Mouse (Mus musculus): Measurements from ENCODE around the gene Zfp777.
A peak's percentile ranks its signal among the peaks of the same experiment; 100 is the strongest.

Zfp777 gene

GRCm38 (mm10) chr6:48052136-48052535 lies 3.4 kb upstream of the Zfp777 start:
- Histone ChIP-seq H3K27me3 (ENCODE audit: control insufficient read depth, insufficient read depth, low read length, poor library complexity, severe bottlenecking) (no peaks in the 10 kb centered on the region), H3K36me3 (ENCODE audit: control insufficient read depth, insufficient read depth, low read length, poor library complexity, severe bottlenecking) (no peaks in the 10 kb centered on the region)
- no peak for DNase-seq (ENCODE audit: low read depth, low spot score)

- H3K27me3 ChIP-seq (ENCODE audit: control insufficient read depth, insufficient read depth, low read length, poor library complexity, severe bottlenecking): no peaks in the 10 kb centered on the region
- DNase-seq (ENCODE audit: low read depth, low spot score): no peak
- no peaks in the 10 kb centered on the region for H3K36me3 ChIP-seq (ENCODE audit: control insufficient read depth, insufficient read depth, low read length, poor library complexity, severe bottlenecking)
Observed at GRCm38 (mm10) chr6:48051666-48052065, 3.0 kb upstream of the Zfp777 start.

- Histone ChIP-seq H3K27me3 (ENCODE audit: control insufficient read depth, insufficient read depth, low read length, poor library complexity, severe bottlenecking) (no peaks in the 10 kb centered on the region), H3K36me3 (ENCODE audit: control insufficient read depth, insufficient read depth, low read length, poor library complexity, severe bottlenecking) (no peaks in the 10 kb centered on the region; the same call in 1 of the 2 replicates)
- peak; percentile 32 for DNase-seq (ENCODE audit: low read depth, low spot score)
Observed at GRCm38 (mm10) chr6:48049273-48050065, 758 bp upstream of the Zfp777 start.

GRCm38 (mm10) chr6:48047450-48048351 lies 1.0 kb downstream of the Zfp777 start:
- DNase-seq (ENCODE audit: low read depth, low spot score): peak; percentile 39
- H3K36me3 ChIP-seq (ENCODE audit: control insufficient read depth, insufficient read depth, low read length, poor library complexity, severe bottlenecking): peaks cover 4% of the 10 kb centered on the region
- no peaks in the 10 kb centered on the region for H3K27me3 ChIP-seq (ENCODE audit: control insufficient read depth, insufficient read depth, low read length, poor library complexity, severe bottlenecking)

- H3K36me3 ChIP-seq (ENCODE audit: control insufficient read depth, insufficient read depth, low read length, poor library complexity, severe bottlenecking): peaks cover 4% of the 10 kb centered on the region
- H3K27me3 ChIP-seq (ENCODE audit: control insufficient read depth, insufficient read depth, low read length, poor library complexity, severe bottlenecking): no peaks in the 10 kb centered on the region
- no peak for DNase-seq (ENCODE audit: low read depth, low spot score)
Observed at GRCm38 (mm10) chr6:48047114-48047449, 1.6 kb downstream of the Zfp777 start.

- H3K27me3 ChIP-seq (ENCODE audit: control insufficient read depth, insufficient read depth, low read length, poor library complexity, severe bottlenecking): no peaks in the 10 kb centered on the region
- no peak for DNase-seq (ENCODE audit: low read depth, low spot score)
Observed at GRCm38 (mm10) chr6:48032661-48033060, 16.1 kb downstream of the Zfp777 start.

DNA sequence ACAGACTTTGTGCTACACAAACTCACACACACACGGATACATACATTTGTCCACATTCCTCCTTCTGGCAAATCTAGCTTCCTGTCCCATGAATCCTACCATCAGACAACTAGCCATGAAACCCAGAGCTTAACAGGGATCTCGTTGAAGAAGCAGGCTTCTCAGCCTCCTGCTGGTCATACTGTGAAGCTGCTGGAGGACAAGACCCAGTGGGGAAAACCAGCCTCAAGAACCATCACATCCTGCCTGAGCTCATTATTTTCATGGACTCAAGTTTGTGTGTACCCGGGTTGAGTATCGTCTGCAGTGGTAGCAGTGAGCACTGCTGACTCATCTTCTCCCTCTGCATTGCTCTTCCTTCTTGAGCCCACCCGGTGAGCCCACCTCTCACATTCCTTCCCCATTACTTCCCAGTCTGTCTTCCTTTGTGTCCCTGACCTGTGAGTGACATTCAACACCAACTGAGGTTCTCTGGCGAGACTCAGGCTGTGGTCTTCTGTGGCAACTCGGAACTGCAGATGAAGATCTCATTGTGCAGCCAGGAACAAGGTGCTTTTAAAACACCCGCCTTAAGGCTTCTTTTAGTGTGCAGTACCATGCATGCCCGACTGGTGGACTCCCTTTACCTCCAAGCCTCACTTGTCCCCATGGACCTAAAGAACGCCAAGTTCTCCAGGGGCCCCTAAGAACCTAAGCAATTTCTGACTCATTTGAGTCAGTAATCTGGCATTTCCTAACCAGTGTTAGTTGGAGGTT lies 22.6 kb downstream of the Zfp777 start:
- H3K36me3 ChIP-seq (ENCODE audit: control insufficient read depth, insufficient read depth, low read length, poor library complexity, severe bottlenecking): peaks cover 12% of the 10 kb centered on the region
- no peak for DNase-seq (ENCODE audit: low read depth, low spot score)
- no peaks in the 10 kb centered on the region for H3K27me3 ChIP-seq (ENCODE audit: control insufficient read depth, insufficient read depth, low read length, poor library complexity, severe bottlenecking)

More at GRCm38 (mm10) chr6:48032661-48033060, 16.1 kb downstream of the Zfp777 start:
- peaks cover 8% of the 10 kb centered on the region for H3K36me3 ChIP-seq (ENCODE audit: control insufficient read depth, insufficient read depth, low read length, poor library complexity, severe bottlenecking)

GRCm38 (mm10) chr6:48024994-48025345 lies 23.7 kb downstream of the Zfp777 start:
- no peak for DNase-seq (ENCODE audit: low read depth, low spot score)
- H3K36me3 ChIP-seq (ENCODE audit: control insufficient read depth, insufficient read depth, low read length, poor library complexity, severe bottlenecking): peaks cover 8% of the 10 kb centered on the region
- H3K27me3 ChIP-seq (ENCODE audit: control insufficient read depth, insufficient read depth, low read length, poor library complexity, severe bottlenecking): no peaks in the 10 kb centered on the region

GRCm38 (mm10) chr6:48024330-48024993 lies 24.2 kb downstream of the Zfp777 start:
- peaks cover 8% of the 10 kb centered on the region for H3K36me3 ChIP-seq (ENCODE audit: control insufficient read depth, insufficient read depth, low read length, poor library complexity, severe bottlenecking)
- H3K27me3 ChIP-seq (ENCODE audit: control insufficient read depth, insufficient read depth, low read length, poor library complexity, severe bottlenecking): no peaks in the 10 kb centered on the region
- no peak for DNase-seq (ENCODE audit: low read depth, low spot score)

DNA sequence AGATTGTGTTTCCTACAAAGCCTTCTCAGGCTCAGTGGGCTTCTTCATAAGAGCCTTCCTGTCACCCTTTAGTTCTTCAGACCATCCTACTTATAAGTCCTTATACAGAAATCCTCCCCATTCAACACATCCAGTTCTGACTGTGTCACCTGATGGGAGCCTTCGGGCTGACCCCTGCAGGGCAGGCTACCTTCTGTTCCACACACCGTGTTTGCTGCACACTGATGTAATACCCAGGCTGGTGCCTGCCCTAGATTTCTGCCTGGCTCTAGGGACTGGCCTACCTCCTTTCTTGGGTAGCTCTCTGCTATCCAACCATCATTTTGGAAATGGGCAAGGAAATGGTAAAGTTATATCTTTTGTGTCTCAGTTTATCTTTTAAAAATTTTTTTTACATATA lies 26.0 kb downstream of the Zfp777 start:
- DNase-seq (ENCODE audit: low read depth, low spot score): no peak
- Histone ChIP-seq H3K27me3 (ENCODE audit: control insufficient read depth, insufficient read depth, low read length, poor library complexity, severe bottlenecking) (no peaks in the 10 kb centered on the region), H3K36me3 (ENCODE audit: control insufficient read depth, insufficient read depth, low read length, poor library complexity, severe bottlenecking) (peaks cover 8% of the 10 kb centered on the region; the same call in 1 of the 2 replicates)

DNA sequence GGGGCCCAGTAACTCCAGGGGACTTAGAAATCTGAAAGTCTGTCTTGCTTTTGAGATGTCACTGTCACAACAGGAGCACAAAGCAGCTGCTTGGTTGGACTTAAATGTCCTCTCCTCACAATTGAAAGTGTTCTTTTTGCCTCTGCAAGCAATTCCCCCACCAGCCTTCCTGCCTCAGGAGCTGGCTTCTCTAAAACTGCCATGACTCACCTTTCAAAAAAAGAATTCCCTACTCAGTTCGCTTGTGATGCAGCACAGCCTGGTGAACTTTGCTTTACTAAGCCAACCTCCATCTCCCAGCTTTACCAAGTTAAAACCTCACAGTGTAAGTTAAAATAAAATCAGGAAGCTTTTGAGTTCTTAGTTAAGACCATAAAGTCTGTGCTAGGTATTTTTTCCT lies 27.0 kb downstream of the Zfp777 start:
- no peak for DNase-seq (ENCODE audit: low read depth, low spot score)
- H3K36me3 ChIP-seq (ENCODE audit: control insufficient read depth, insufficient read depth, low read length, poor library complexity, severe bottlenecking): peaks cover 8% of the 10 kb centered on the region; the same call in 1 of the 2 replicates
- no peaks in the 10 kb centered on the region for H3K27me3 ChIP-seq (ENCODE audit: control insufficient read depth, insufficient read depth, low read length, poor library complexity, severe bottlenecking)

- no peak for DNase-seq (ENCODE audit: low read depth, low spot score)
- peaks cover 6% of the 10 kb centered on the region; the same call in 1 of the 2 replicates for H3K36me3 ChIP-seq (ENCODE audit: control insufficient read depth, insufficient read depth, low read length, poor library complexity, severe bottlenecking)
- H3K27me3 ChIP-seq (ENCODE audit: control insufficient read depth, insufficient read depth, low read length, poor library complexity, severe bottlenecking): no peaks in the 10 kb centered on the region
Observed at GRCm38 (mm10) chr6:48020006-48020405, 28.7 kb downstream of the Zfp777 start.

GRCm38 (mm10) chr6:48016841-48017240 lies 31.9 kb downstream of the Zfp777 start:
- H3K36me3 ChIP-seq (ENCODE audit: control insufficient read depth, insufficient read depth, low read length, poor library complexity, severe bottlenecking): no peaks in the 10 kb centered on the region
- no peak for DNase-seq (ENCODE audit: low read depth, low spot score)
- no peaks in the 10 kb centered on the region for H3K27me3 ChIP-seq (ENCODE audit: control insufficient read depth, insufficient read depth, low read length, poor library complexity, severe bottlenecking)

- DNase-seq (ENCODE audit: low read depth, low spot score): peak; percentile 87
- no peaks in the 10 kb centered on the region for H3K27me3 ChIP-seq (ENCODE audit: control insufficient read depth, insufficient read depth, low read length, poor library complexity, severe bottlenecking)
- no peaks in the 10 kb centered on the region for H3K36me3 ChIP-seq (ENCODE audit: control insufficient read depth, insufficient read depth, low read length, poor library complexity, severe bottlenecking)
Observed at GRCm38 (mm10) chr6:48016090-48016521, 32.6 kb downstream of the Zfp777 start.
